Mouse (Mus musculus): ENCODE data around the gene Rtbdn.
"Not testable (repeated sequence)": the region's sequence is repeated elsewhere in the genome, so short reads cannot be mapped to it uniquely, and the experiment has no call there.

- TF ChIP-seq POLR2A (IDR thresholded peaks at IDR 0.05; ENCODE audit: insufficient read depth, low read length); CTCF (IDR thresholded peaks at IDR 0.05; ENCODE audit: low read depth, low read length): not testable (repeated sequence)
Measured at GRCm38 (mm10) chr8:84907979-84908378, 38.8 kb upstream of the Rtbdn start.

Measured in ES-Bruce4 (cell line).